9 mouse cellular contexts compared by ENCODE assay signal in the genomic region with DNA sequence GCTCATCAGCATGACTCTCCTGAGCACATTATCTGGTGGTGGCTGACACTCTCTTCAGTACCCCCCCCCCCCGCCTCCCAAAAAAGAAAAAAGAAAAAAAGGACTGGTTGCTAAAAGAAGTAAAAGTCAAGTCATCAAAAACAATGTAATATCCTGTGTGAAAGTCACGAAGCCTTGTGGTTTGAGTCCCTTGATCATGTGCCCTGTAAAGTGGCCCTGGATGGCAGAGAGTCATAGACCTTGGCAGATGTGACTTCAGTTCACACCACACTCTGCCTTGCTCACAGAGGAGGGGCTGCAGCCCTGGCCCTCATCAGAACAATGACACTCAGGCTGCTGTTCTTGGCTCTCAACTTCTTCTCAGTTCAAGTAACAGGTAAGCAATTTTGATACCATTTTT. TPM values are rescaled to one million over a fixed set of nuclear protein-coding genes. Genes with fewer than 3 reads are reported as not detected.
DNase-seq lines count a peak whose midpoint lies in the region; ATAC-seq and TF ChIP-seq lines count a peak whose summit lies in the region.
"Had no signal": no experiment of that assay in that cellular context is flagged by ENCODE, and none has a peak within 500 bp of the region (broad histone marks: within the 10 kb centered on the region; RNA-seq: fewer than 3 reads in every experiment).

No protein-coding gene starts in this region.

- no peak overlapping the region for H3K4me3 ChIP-seq in kidney, embryonic 15.5 days (replicated peaks)
- H3K4me3 ChIP-seq in thymus, adult 2 months (ENCODE audit: control insufficient read depth, insufficient read depth, low read length): peak overlapping the region; percentile 8; the same call in 1 of the 2 replicates
- no peak overlapping the region for H3K4me3 ChIP-seq in hindbrain, embryonic 14.5 days (replicated peaks; ENCODE audit: low read length)
- H3K4me3 ChIP-seq: liver, embryonic 13.5 days had no signal

- DNase-seq in kidney, postnatal 14 days: no peak
- peak; percentile 8 for DNase-seq in lung, postnatal 10 days
- peak; percentile 83 for DNase-seq in thymus, adult 2 months
- no peak for DNase-seq in hindbrain, embryonic 14.5 days (ENCODE audit: low spot score)
- DNase-seq in layer of hippocampus, postnatal 36 days: no peak
- DNase-seq: liver, embryonic 13.5 days had no signal

- 43% methylated on average over 2 of the region's 2 CpGs for WGBS in kidney, embryonic 15.5 days
- 0% methylated on average over 2 of the region's 2 CpGs for WGBS in thymus, adult 2 months
- 58% methylated on average over 2 of the region's 2 CpGs for WGBS in hindbrain, embryonic 14.5 days

- no peak for ATAC-seq in kidney, embryonic 15.5 days (replicated peaks; ENCODE audit: low FRiP score)
- peak; percentile 86 for ATAC-seq in activated CD4-positive, CD25-positive, alpha-beta regulatory T cell, adult 4 months
- no peak for ATAC-seq in hindbrain, embryonic 14.5 days (ENCODE audit: low FRiP score)
- ATAC-seq: forebrain, embryonic 16.5 days had no signal

- H3K9ac ChIP-seq in kidney, embryonic 15.5 days: no peak overlapping the region
- no peak overlapping the region for H3K9ac ChIP-seq in hindbrain, embryonic 14.5 days
- H3K9ac ChIP-seq: liver, embryonic 13.5 days had no signal

- H3K9me3 ChIP-seq in kidney, embryonic 15.5 days (replicated peaks): no peaks in the 10 kb centered on the region
- no peaks in the 10 kb centered on the region for H3K9me3 ChIP-seq in hindbrain, embryonic 14.5 days (ENCODE audit: control insufficient read depth, low read length)
- H3K9me3 ChIP-seq: liver, embryonic 13.5 days had no signal

- peak; percentile 91 for TF ChIP-seq POLR2A in thymus, adult 2 months (IDR thresholded peaks at IDR 0.05; ENCODE audit: control insufficient read depth, extremely low read depth, insufficient read depth, low read length, poor library complexity)

- peaks cover 12% of the 10 kb centered on the region; the same call in 1 of the 2 replicates for H3K4me1 ChIP-seq in kidney, embryonic 15.5 days
- H3K4me1 ChIP-seq in thymus, adult 2 months (replicated peaks; ENCODE audit: control insufficient read depth, insufficient read depth, low read length): peaks cover 13% of the 10 kb centered on the region
- no peaks in the 10 kb centered on the region for H3K4me1 ChIP-seq in hindbrain, embryonic 14.5 days (replicated peaks; ENCODE audit: control insufficient read depth, insufficient read depth, low read length)
- H3K4me1 ChIP-seq: liver, embryonic 13.5 days had no signal

- H3K36me3 ChIP-seq in kidney, embryonic 15.5 days: no peaks in the 10 kb centered on the region
- H3K36me3 ChIP-seq in thymus, adult 2 months (ENCODE audit: control insufficient read depth, insufficient read depth, low read length): peaks cover 19% of the 10 kb centered on the region
- H3K36me3 ChIP-seq in hindbrain, embryonic 14.5 days (replicated peaks; ENCODE audit: control insufficient read depth, insufficient read depth): no peaks in the 10 kb centered on the region
- H3K36me3 ChIP-seq: liver, embryonic 13.5 days had no signal

- H3K4me2 ChIP-seq in kidney, embryonic 15.5 days: no peak overlapping the region
- H3K4me2 ChIP-seq in hindbrain, embryonic 14.5 days (replicated peaks): no peak overlapping the region
- H3K4me2 ChIP-seq: liver, embryonic 13.5 days had no signal

- no peaks in the 10 kb centered on the region for H3K27me3 ChIP-seq in kidney, embryonic 15.5 days
- no peaks in the 10 kb centered on the region for H3K27me3 ChIP-seq in thymus, adult 2 months (ENCODE audit: control insufficient read depth, insufficient read depth, low read length)
- H3K27me3 ChIP-seq in hindbrain, embryonic 14.5 days (ENCODE audit: control insufficient read depth, insufficient read depth, low read length): no peaks in the 10 kb centered on the region
- H3K27me3 ChIP-seq: liver, embryonic 13.5 days had no signal

- H3K27ac ChIP-seq in kidney, embryonic 15.5 days: 0 out of 2 replicates have a peak overlapping the region, but pooled peaks have one; percentile 42
- peak overlapping the region; percentile 92 for H3K27ac ChIP-seq in thymus, adult 2 months (ENCODE audit: control insufficient read depth, insufficient read depth, low read length)
- H3K27ac ChIP-seq in hindbrain, embryonic 14.5 days: no peak overlapping the region
- H3K27ac ChIP-seq: liver, embryonic 13.5 days had no signal

- TF ChIP-seq CTCF in thymus, adult 2 months (IDR thresholded peaks at IDR 0.05; ENCODE audit: borderline replicate concordance, control insufficient read depth, extremely low read depth, insufficient read depth, low read length, poor library complexity): no peak

RNA-seq across cellular contexts. Expression of a gene that starts 29.6 kb away (rescaled TPM):
- polyA plus RNA-seq in kidney, embryonic 15.5 days (2015; fragmentation: Nextera tagmentation; extraction: Ambion mirVana): 0.24 and 0.30 TPM in 2 replicates
- 100 to 1,000 TPM; 257 to 298 TPM for polyA plus RNA-seq in activated CD4-positive, CD25-positive, alpha-beta regulatory T cell, adult 4 months (2017; shearing (Covaris generic))
- 56.0 and 58.4 TPM in 2 replicates for polyA plus RNA-seq in thymus, adult 2 months (2012; rRNA removed)
- polyA plus RNA-seq in hindbrain, embryonic 14.5 days (2014; fragmentation: Nextera tagmentation; extraction: Ambion mirVana): 0.15 and 0.27 TPM in 2 replicates
- under 1 TPM; 0.07 to 0.10 TPM for total RNA-seq in layer of hippocampus, postnatal 36 days (2021)

Comparison
In these comparisons a context has a peak if more than half of its experiments do, and no peak if none do; other contexts are left out.
1. DNase-seq: peak in lung, postnatal 10 days (single experiment) and thymus, adult 2 months (single experiment); none in kidney, postnatal 14 days (single experiment), hindbrain, embryonic 14.5 days (single experiment) and layer of hippocampus, postnatal 36 days (0 of 2).
2. RNA of a gene that starts 29.6 kb away (polyA plus RNA-seq): 257 to 298 TPM in activated CD4-positive, CD25-positive, alpha-beta regulatory T cell, adult 4 months and 56.0 to 58.4 TPM in thymus, adult 2 months; 0.24 to 0.30 TPM in kidney, embryonic 15.5 days and 0.15 to 0.27 TPM in hindbrain, embryonic 14.5 days; every median in the first group is over 10 times any median in the second.